Mouse (Mus musculus) thymus, postnatal 25 days (tissue): ENCODE results near the gene Mfap4.

Experiments used
- DNase-seq: peaks from one replicate; pipeline ENCODE4 v3.0.0; 2022

The Mfap4 gene

GRCm38 (mm10) chr11:61483226-61483845, 1.9 kb upstream of the Mfap4 start:
- DNase-seq = no peak

DNA sequence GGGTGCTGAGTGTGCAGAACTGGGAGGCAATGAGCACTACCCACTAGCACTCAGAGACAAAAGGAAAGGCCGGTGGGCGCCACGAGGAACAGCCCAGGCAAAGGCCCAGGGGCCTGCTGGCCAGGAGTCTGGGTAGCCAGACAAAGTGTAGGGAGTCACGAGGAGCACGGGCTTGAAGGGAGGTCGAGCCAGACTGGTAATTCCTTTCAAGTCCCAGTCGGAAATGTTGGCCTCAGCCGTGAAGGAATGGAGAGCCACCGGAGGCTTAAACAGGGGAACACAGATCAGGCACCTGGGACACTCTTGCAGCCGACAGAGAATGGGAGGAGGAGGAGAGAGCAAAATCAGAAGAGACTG, 997 bp upstream of the Mfap4 start:
- DNase-seq = no peak

DNA sequence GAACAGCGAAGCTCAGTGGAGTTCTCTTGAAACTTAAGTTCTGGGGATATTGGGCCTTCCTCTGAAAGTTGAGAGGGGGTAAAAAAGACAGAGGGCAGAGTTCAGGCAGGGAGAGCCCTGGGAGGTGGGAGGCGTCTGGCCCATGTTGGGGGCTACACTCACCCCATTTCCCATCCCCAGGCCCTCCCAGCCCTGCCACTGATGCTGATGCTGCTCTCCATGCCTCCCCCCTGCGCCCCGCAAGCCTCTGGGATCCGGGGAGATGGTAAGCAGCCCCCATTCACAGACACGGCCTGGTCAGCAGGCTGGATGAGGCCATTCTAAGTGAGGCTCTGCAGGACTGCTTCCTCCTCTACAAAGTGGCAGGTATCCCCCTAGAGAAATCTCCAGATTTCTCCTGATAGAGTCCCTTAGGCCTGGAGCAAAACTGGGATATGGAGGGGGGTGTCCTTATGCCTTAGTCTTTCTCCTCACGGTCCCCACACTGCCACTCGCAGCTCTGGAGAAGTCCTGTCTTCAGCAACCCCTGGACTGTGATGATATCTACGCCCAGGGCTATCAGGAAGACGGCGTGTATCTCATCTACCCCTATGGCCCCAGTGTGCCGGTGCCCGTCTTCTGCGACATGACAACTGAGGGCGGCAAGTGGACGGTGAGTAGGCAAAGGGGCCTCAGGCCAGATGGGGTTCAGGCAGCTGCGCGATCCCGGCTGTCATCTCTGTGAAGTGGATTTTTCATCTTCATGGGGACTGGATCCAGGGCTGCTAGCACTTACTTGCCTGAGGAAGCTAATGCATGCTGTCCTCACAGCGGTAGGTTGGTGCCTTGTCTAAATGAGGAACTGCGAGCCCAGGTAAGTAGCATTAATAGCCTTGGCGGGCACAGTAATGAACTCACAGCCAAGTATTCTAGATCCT, 568 bp downstream of the Mfap4 start:
- DNase-seq = no peak

GRCm38 (mm10) chr11:61486458-61487219, 1.4 kb downstream of the Mfap4 start:
- DNase-seq = no peak

DNA sequence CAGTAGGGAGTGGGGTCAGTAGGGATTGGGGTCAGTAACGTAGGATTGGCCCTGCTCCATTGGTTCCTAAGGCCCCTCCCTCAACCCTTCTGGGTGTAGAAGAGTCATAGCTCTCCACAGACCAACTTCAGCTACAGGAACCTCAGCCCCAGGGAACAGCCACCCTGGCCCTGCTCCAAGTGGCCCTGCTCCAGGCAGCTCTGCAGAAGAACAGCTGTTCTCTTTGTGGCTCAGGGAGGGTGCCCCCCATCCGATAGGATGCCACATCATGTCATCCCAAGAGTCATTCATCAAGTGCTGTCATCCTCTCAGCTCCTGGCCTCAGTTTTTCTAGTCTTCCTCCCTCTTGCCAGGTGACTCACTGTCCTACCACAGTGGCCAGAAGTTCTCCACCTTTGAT, 2.2 kb downstream of the Mfap4 start:
- DNase-seq = no peak

DNA sequence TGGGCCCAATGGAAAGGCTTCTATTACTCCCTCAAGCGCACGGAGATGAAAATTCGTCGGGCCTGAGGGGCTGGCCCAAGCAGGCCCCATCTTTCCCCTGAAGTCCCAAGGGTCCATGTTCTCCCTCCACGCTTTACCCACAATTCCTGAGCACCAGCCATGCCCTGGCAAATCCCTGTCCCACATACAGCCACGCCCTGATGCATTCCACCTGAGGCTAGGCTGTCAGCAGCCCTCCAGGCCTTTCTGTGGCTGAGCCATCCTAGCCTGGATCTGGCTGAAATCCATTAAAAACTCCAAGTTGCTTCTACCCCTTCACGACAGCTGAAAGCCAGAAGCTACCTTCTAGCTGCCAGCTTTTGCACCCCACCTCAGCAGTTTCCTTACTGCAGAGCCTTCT, 2.7 kb downstream of the Mfap4 start:
- DNase-seq = no peak

GRCm38 (mm10) chr11:61489085-61489484, 3.9 kb downstream of the Mfap4 start:
- DNase-seq = no peak

DNA sequence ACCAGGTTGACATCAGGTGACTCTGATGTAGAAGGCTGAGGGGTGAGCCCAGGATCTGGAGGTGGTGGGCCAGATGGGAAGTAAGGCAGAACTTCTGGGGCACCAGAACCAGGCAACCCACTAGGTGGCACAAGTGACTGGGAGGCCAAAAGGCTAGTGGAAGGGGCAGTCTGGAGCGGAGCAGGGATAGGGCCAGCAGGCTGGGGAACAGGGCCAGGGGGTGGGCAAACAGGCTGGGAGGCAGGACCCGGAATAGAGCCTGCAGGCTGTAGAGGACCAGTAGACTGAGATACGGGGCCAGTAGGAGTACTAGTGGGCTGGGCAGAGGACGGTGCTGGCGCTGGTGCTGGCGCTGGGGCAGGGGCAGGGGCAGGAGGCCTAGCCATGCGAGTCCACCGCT, 4.6 kb downstream of the Mfap4 start:
- no peak for DNase-seq

DNA sequence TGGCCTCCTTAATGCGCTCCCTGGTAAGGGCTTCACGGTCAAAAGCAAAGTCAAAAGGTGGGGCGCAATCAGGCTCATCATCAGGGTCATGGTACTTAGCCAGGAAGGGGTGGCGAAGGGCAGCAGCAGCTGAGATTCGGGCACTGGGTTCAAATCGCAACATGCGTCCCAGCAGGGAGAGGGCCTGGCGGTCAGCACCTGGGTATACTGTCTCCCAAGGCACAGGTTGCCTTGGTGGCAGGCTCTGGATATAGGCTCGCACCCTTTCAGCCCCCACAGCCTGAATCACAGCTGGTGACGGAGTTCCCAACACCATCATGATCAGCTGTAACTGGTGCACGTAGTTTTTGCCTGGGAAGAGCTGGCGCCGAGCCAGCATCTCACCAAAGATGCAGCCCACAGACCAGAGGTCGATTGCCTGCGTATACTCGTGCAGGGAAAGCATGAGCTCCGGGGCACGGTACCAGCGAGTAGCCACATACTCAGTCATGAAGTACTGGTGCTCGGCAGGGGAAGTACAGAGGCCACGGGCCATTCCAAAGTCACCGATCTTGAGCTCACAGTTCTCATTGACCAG, 5.8 kb downstream of the Mfap4 start:
- no peak for DNase-seq

- DNase-seq = no peak
Measured at GRCm38 (mm10) chr11:61492749-61493401, 7.6 kb downstream of the Mfap4 start.

- no peak for DNase-seq
Measured at GRCm38 (mm10) chr11:61493525-61494128, 8.4 kb downstream of the Mfap4 start.

- peak; percentile 96 for DNase-seq
Measured at GRCm38 (mm10) chr11:61494129-61494997, 9.1 kb downstream of the Mfap4 start, which contains the start of gene Mapk7. Gene Mapk7, minus strand, starts transcription at chr11:61494406.

- no peak for DNase-seq
Measured at GRCm38 (mm10) chr11:61495528-61495927, 10.3 kb downstream of the Mfap4 start.

DNA sequence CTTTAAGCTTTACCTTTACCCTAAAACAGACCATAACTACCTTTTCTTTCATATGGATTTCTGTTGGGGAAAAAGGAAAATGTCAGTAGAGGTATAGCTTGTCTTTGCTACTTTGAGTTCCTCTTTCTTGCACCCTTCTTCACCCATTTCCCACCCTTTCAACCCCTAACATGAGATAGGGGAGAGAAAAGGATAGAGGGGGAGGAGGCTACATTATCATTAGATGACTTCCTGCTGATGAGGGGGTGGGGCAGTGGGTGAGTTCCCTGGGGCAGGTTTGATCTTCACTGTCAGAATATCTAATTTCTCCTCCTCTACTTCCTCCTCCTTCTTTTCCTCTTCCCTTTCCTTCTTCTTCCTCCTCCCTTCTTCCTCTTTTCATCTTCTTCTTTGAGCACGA, 12.3 kb downstream of the Mfap4 start:
- no peak for DNase-seq

DNA sequence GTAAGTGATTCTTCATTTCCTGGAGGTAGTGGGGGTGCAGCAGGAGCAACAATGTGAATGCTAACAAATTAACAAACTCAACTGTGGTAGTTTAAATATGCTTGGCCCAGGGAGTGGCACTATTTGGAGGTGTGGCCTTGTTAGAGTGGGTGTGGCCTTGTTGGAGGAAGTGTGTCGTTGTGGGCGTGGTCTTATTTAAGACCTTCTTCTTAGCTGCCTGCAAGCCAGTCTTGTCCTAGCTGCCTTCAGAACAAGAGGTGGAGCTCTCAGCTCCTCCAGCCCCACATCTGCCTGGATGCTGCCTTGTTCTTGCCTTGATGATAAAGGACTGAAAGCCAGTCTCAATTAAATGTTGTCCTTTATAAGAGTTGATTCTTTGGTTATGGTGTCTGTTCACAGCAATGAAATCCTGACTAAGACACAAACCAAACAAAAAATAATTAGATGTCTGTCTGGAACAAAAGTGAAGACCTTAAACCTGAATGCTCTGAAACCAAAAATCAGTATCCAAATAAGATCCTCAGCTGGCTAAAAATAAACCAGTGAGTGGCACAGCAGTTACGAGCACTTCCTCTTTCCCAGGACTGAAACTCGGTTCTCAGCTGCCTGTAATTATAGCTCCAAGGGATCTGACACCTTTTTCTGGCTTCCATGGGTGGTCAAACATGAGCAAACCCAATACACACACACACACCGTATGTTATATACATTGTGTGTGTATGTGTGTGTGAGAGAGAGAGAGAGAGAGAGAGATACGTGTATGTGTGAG, 13.7 kb downstream of the Mfap4 start:
- DNase-seq = no peak

DNA sequence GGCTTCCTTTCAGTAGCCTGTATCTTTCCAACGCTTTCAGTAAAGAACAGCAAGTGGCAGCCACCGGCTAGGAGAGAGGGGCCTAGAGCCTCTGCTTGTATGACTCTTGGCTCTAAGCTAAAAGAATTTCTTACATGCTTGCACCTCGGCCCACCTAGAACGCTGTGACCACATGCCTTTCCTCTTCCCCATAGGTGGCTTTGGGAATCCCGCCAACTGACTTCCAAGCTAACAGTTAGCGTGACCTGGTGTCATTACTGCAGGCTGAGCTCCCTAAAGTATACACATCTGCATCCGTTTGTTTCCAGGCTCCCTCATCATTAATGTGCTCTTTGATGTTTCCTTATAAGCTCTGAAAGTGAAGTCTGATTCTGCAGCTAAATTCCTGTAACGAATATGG, 18.7 kb downstream of the Mfap4 start:
- DNase-seq = no peak

GRCm38 (mm10) chr11:61504713-61505257, 19.6 kb downstream of the Mfap4 start, which contains the start of gene B9d1:
Gene B9d1, plus strand, starts transcription at chr11:61505144.
- DNase-seq = peak; percentile 94

DNA sequence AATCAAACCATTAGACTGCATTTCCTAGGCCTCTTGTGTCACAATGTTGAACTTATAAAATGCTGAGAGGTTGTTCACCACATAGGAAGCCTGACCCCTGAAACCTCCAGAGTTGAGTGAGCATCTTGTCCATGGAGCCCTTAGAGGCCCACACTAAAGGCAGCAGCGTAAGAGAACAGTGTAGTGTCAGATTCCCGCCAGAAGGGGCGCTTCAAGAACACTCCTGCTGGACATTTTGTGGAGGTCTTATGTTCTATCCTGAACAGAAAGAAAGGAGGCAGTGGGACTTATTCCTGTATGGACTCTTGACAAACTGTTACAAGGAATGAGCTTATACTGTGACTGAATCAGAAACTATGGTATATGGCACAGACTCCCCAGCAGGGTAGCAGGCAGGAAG, 29.7 kb downstream of the Mfap4 start:
- peak; percentile 25 for DNase-seq

GRCm38 (mm10) chr11:61517971-61518370, 32.7 kb downstream of the Mfap4 start:
- no peak for DNase-seq

- DNase-seq = no peak
Measured at GRCm38 (mm10) chr11:61518871-61519270, 33.6 kb downstream of the Mfap4 start.
